Mouse (Mus musculus) ES-Bruce4 (cell line): ENCODE data around the gene Klhdc3. TPM values are rescaled to one million over a fixed set of nuclear protein-coding genes. Genes with fewer than 3 reads are reported as not detected.

Experiments used
- H3K27ac ChIP-seq: 2 replicates; pipeline ENCODE4 v1.5.1; 2012; ENCODE audit warnings: low read length, inconsistent platforms; ENCODE audit not compliant: insufficient read depth
- H3K27me3 ChIP-seq: 2 replicates; pipeline ENCODE4 v1.6.1; 2012; ENCODE audit warnings: mild to moderate bottlenecking, low read length, inconsistent platforms; ENCODE audit not compliant: control insufficient read depth, poor library complexity, insufficient read depth, severe bottlenecking
- H3K36me3 ChIP-seq: 2 replicates; pipeline ENCODE4 v1.6.1; 2012; ENCODE audit warnings: inconsistent platforms, mild to moderate bottlenecking, low read length, moderate library complexity; ENCODE audit not compliant: control insufficient read depth, poor library complexity, insufficient read depth, severe bottlenecking
- H3K4me1 ChIP-seq: one replicate; pipeline ENCODE4 v1.8.1; 2011; ENCODE audit warnings: low read length; ENCODE audit not compliant: control insufficient read depth, insufficient read depth
- H3K4me3 ChIP-seq: 2 replicates; pipeline ENCODE4 v1.5.1; 2011; ENCODE audit warnings: low read depth, mild to moderate bottlenecking, low read length
- H3K9ac ChIP-seq: 2 replicates; pipeline ENCODE4 v1.6.1; 2012; ENCODE audit warnings: low read depth, mild to moderate bottlenecking, inconsistent platforms; ENCODE audit not compliant: poor library complexity, severe bottlenecking
- H3K9me3 ChIP-seq: replicated peaks from 2 replicates; pipeline ENCODE4 v1.6.1; 2012; ENCODE audit warnings: mild to moderate bottlenecking, low read length, inconsistent platforms; ENCODE audit not compliant: control insufficient read depth, poor library complexity, insufficient read depth, severe bottlenecking
- CTCF ChIP-seq: IDR thresholded peaks from one replicate; pipeline ENCODE4 v1.8.1; 2011; ENCODE audit warnings: low read depth, low read length
- EP300 ChIP-seq: IDR thresholded peaks from 2 replicates; pipeline ENCODE4 v1.6.1; 2011; ENCODE audit warnings: low read depth, low read length; ENCODE audit not compliant: insufficient read depth
- POLR2A ChIP-seq: IDR thresholded peaks from one replicate; pipeline ENCODE4 v1.8.1; 2011; ENCODE audit warnings: low read length; ENCODE audit not compliant: insufficient read depth
- polyA plus RNA-seq: library from polyadenylated mRNA; stranded (reverse); fragments of >200 nt; gene quantifications from 2 replicates; pipeline ENCODE4 v1.2.4, GENCODE M21; 2011; ENCODE audit warnings: low read depth; ENCODE audit not compliant: missing spikeins, insufficient read depth, insufficient read length

Klhdc3 gene
- 90.3 and 97.7 TPM in 2 replicates for polyA plus RNA-seq

- no peak for TF ChIP-seq CTCF
- peak; percentile 50 for TF ChIP-seq POLR2A
- Histone ChIP-seq H3K4me3 (peak within 1 kb of the TSS; percentile 91), H3K27me3 (no peaks in the 10 kb centered on the region), H3K9ac (peak within 1 kb of the TSS; percentile 93), H3K36me3 (peaks cover 31% of the 10 kb centered on the region), H3K27ac (peak within 1 kb of the TSS; percentile 47), H3K4me1 (peaks cover 1% of the 10 kb centered on the region), H3K9me3 (no peaks in the 10 kb centered on the region)
These were observed at the start of gene Klhdc3 for GRCm38 (mm10) chr17:46680760-46681373. Klhdc3 (minus strand) TSS chr17:46680914.

GRCm38 (mm10) chr17:46728904-46729318, 48.2 kb upstream of the Klhdc3 start, which contains the start of gene Gnmt:
Gnmt (minus strand) TSS chr17:46729168.
- H3K27me3 ChIP-seq, result no peaks in the 10 kb centered on the region
- no peak for TF ChIP-seq POLR2A
- TF ChIP-seq CTCF, result no peak
- no peak for TF ChIP-seq EP300
- H3K9me3 ChIP-seq, result no peaks in the 10 kb centered on the region
- peak within 1 kb of the TSS; percentile 48 for H3K4me3 ChIP-seq
- no peaks in the 10 kb centered on the region for H3K4me1 ChIP-seq
- H3K27ac ChIP-seq, result no peak within 1 kb of the TSS
- peak within 1 kb of the TSS; percentile 7 for H3K9ac ChIP-seq
- H3K36me3 ChIP-seq, result no peaks in the 10 kb centered on the region

- H3K4me3 ChIP-seq, result peak overlapping the region; percentile 48
- TF ChIP-seq EP300 (no peak), POLR2A (no peak), CTCF (no peak)
- H3K27me3 ChIP-seq, result no peaks in the 10 kb centered on the region
- peak overlapping the region; percentile 7 for H3K9ac ChIP-seq
- no peaks in the 10 kb centered on the region for H3K4me1 ChIP-seq
- H3K9me3 ChIP-seq, result no peaks in the 10 kb centered on the region
- H3K27ac ChIP-seq, result no peak overlapping the region
- H3K36me3 ChIP-seq, result no peaks in the 10 kb centered on the region
These were observed 47.8 kb upstream of the Klhdc3 start for GRCm38 (mm10) chr17:46728496-46728895.

- Histone ChIP-seq H3K36me3 (no peaks in the 10 kb centered on the region), H3K27me3 (no peaks in the 10 kb centered on the region), H3K9me3 (no peaks in the 10 kb centered on the region), H3K9ac (peak overlapping the region; percentile 7; the same call in 1 of the 2 replicates), H3K4me1 (no peaks in the 10 kb centered on the region), H3K27ac (no peak overlapping the region), H3K4me3 (no peak overlapping the region)
- TF ChIP-seq POLR2A (no peak), CTCF (peak; percentile 80), EP300 (no peak)
These were observed 47.3 kb upstream of the Klhdc3 start for GRCm38 (mm10) chr17:46728021-46728420.

- no peak overlapping the region for H3K4me3 ChIP-seq
- no peak overlapping the region for H3K27ac ChIP-seq
- H3K4me1 ChIP-seq, result no peaks in the 10 kb centered on the region
- no peaks in the 10 kb centered on the region for H3K27me3 ChIP-seq
- TF ChIP-seq EP300 (no peak), CTCF (no peak), POLR2A (no peak)
- no peak overlapping the region for H3K9ac ChIP-seq
- H3K36me3 ChIP-seq, result no peaks in the 10 kb centered on the region
- H3K9me3 ChIP-seq, result no peaks in the 10 kb centered on the region
These were observed 46.6 kb upstream of the Klhdc3 start for GRCm38 (mm10) chr17:46727271-46727670.
